Mouse (Mus musculus): ENCODE measurements around the gene Hs6st1.

DNA sequence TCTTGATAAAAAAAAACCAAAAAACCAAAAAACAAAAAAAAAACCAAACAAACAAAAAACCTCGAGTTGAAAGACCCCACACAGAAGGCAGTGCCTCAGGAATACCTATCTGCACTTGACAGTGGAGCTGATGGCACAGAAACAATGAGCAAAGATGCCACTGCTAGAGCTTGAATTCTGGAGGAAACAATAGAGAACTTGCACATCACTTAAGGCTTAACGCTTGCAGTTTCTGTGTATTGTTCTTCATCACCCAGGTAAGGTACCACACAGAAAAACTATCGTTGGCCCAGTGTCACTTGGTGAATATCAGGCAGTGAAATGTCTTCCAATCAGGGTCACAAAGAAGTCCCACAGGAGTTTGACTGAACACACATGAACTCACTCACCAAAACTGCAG lies 26.1 kb upstream of the Hs6st1 start:
- TF ChIP-seq POLR2A (IDR thresholded peaks at IDR 0.05; ENCODE audit: borderline replicate concordance, control insufficient read depth, low read depth, low read length) = no peak
- TF ChIP-seq CTCF (IDR thresholded peaks at IDR 0.05; ENCODE audit: control insufficient read depth, insufficient read depth, low read length) = no peak

All from bone marrow, adult 2 months (tissue).